Mouse (Mus musculus) CH12.LX (cell line): ENCODE measurements at regions not wholly inside any gene's neighbourhood (a gene's known extent, or its start where the extent isn't known, plus 50 kb on each side); places are given as distances from the start of the nearest gene placed in this dataset.

Experiments used
- DNase-seq: peaks from one replicate; pipeline ENCODE4 v3.0.0-alpha.2; 2013; ENCODE audit errors: extremely low read depth
- H3K27ac ChIP-seq: 2 replicates; pipeline ENCODE4 v1.5.1; 2012; ENCODE audit warnings: low read depth, mild to moderate bottlenecking, control low read depth, moderate library complexity; ENCODE audit not compliant: insufficient read depth
- H3K27me3 ChIP-seq: replicated peaks from 2 replicates; pipeline ENCODE3; 2012; ENCODE audit warnings: inconsistent platforms
- H3K36me3 ChIP-seq, 2 experiments: replicated peaks in 1 of 2; 2 replicates each; pipeline versions ENCODE3 to v1.6.1; 2012; ENCODE audit warnings: inconsistent platforms in 1 of 2, low read length in 1 of 2, mild to moderate bottlenecking in 1 of 2, mixed read lengths in 1 of 2, moderate library complexity in 1 of 2; ENCODE audit not compliant: control insufficient read depth in 1 of 2, insufficient read depth in 1 of 2
- H3K4me1 ChIP-seq, 2 experiments: 2 replicates each; pipeline ENCODE4 v1.6.1; 2012; ENCODE audit warnings: inconsistent platforms in 1 of 2, moderate library complexity in 1 of 2; ENCODE audit not compliant: insufficient read depth in 2 of 2, control insufficient read depth in 1 of 2
- H3K4me2 ChIP-seq: 2 replicates; pipeline ENCODE4 v1.6.1; 2012; ENCODE audit warnings: low read depth, mild to moderate bottlenecking, control low read depth; ENCODE audit not compliant: poor library complexity, insufficient read depth, severe bottlenecking
- H3K4me3 ChIP-seq, 3 experiments: fragments of 150-350 bp in 1 of 3; sonication (generic) in 1 of 3; replicated peaks in 1 of 3; 2 replicates each; pipeline versions ENCODE3 to v1.5.1; 2011 to 2012; ENCODE audit warnings: low read depth in 2 of 3, low read length in 2 of 3, mild to moderate bottlenecking in 2 of 3, moderate library complexity in 2 of 3, control low read depth in 1 of 3, improper control_type of control experiment in 1 of 3, inconsistent platforms in 1 of 3, mixed read lengths in 1 of 3; ENCODE audit not compliant: poor library complexity in 1 of 3
- H3K79me2 ChIP-seq: replicated peaks from 2 replicates; pipeline ENCODE4 v1.6.1; 2012; ENCODE audit warnings: mild to moderate bottlenecking, moderate library complexity; ENCODE audit not compliant: control insufficient read depth, poor library complexity, insufficient read depth, severe bottlenecking; ENCODE audit errors: extremely low read depth
- H3K9ac ChIP-seq: 2 replicates; pipeline ENCODE4 v1.6.1; 2012; ENCODE audit warnings: low read depth, mild to moderate bottlenecking, control low read depth, moderate library complexity; ENCODE audit not compliant: insufficient read depth
- H3K9me3 ChIP-seq: replicated peaks from 2 replicates; pipeline ENCODE3; 2012; ENCODE audit warnings: low read length, inconsistent platforms, mixed read lengths
- CHD1 ChIP-seq: IDR thresholded peaks from 2 replicates; pipeline ENCODE4 v1.6.1; 2012; ENCODE audit warnings: low read depth, low read length, improper control_type of control experiment, inconsistent platforms
- CHD2 ChIP-seq: IDR thresholded peaks from 2 replicates; pipeline ENCODE4 v1.6.1; 2011; ENCODE audit warnings: low read length, improper control_type of control experiment
- CTCF ChIP-seq, 2 experiments: IDR thresholded peaks in 1 of 2; conservative IDR thresholded peaks in 1 of 2; 2 replicates each; pipeline ENCODE4 v1.5.1; 2011 to 2012; ENCODE audit warnings: low read depth in 2 of 2, low read length in 2 of 2, improper control_type of control experiment in 1 of 2, inconsistent platforms in 1 of 2, mild to moderate bottlenecking in 1 of 2, moderate library complexity in 1 of 2
- E2F4 ChIP-seq: IDR thresholded peaks from 2 replicates; pipeline ENCODE4 v1.6.1; 2011; ENCODE audit warnings: low read depth, low read length, improper control_type of control experiment; ENCODE audit not compliant: insufficient replicate concordance
- ELF1 ChIP-seq: IDR thresholded peaks from 2 replicates; pipeline ENCODE4 v1.6.1; 2014; ENCODE audit warnings: low read depth, mild to moderate bottlenecking, inconsistent platforms, low read length, improper control_type of control experiment
- EP300 ChIP-seq: IDR thresholded peaks from 2 replicates; pipeline ENCODE4 v1.6.1; 2011; ENCODE audit warnings: low read length, improper control_type of control experiment
- ETS1 ChIP-seq: conservative IDR thresholded peaks from 2 replicates; pipeline ENCODE4 v1.6.1; 2012; ENCODE audit warnings: low read depth, mild to moderate bottlenecking, inconsistent platforms, low read length, improper control_type of control experiment, moderate library complexity
- GABPA ChIP-seq: IDR thresholded peaks from 2 replicates; pipeline ENCODE4 v1.6.1; 2012; ENCODE audit warnings: low read depth, low read length, improper control_type of control experiment, inconsistent platforms; ENCODE audit not compliant: insufficient replicate concordance
- HCFC1 ChIP-seq: IDR thresholded peaks from 2 replicates; pipeline ENCODE4 v1.6.1; 2012; ENCODE audit warnings: low read depth, mild to moderate bottlenecking, inconsistent platforms, low read length, improper control_type of control experiment
- JUN ChIP-seq: IDR thresholded peaks from 2 replicates; pipeline ENCODE4 v1.6.1; 2011; ENCODE audit warnings: low read depth, mild to moderate bottlenecking, low read length, improper control_type of control experiment, moderate library complexity; ENCODE audit not compliant: insufficient read depth
- JUND ChIP-seq: conservative IDR thresholded peaks from 2 replicates; pipeline ENCODE4 v1.6.1; 2011; ENCODE audit warnings: low read depth, low read length, improper control_type of control experiment
- KAT2A ChIP-seq: IDR thresholded peaks from 2 replicates; pipeline ENCODE4 v1.6.1; 2012; ENCODE audit warnings: low read length, improper control_type of control experiment, inconsistent platforms; ENCODE audit not compliant: insufficient replicate concordance
- MAFK ChIP-seq: IDR thresholded peaks from 2 replicates; pipeline ENCODE4 v1.6.1; 2011; ENCODE audit warnings: low read length, improper control_type of control experiment; ENCODE audit not compliant: insufficient replicate concordance
- MAX ChIP-seq: IDR thresholded peaks from 2 replicates; pipeline ENCODE4 v1.6.1; 2011; ENCODE audit warnings: low read length, improper control_type of control experiment
- MAZ ChIP-seq: IDR thresholded peaks from 2 replicates; pipeline ENCODE4 v1.6.1; 2012; ENCODE audit warnings: low read depth, mild to moderate bottlenecking, inconsistent platforms, low read length, improper control_type of control experiment, moderate library complexity
- MEF2A ChIP-seq: IDR thresholded peaks from 2 replicates; pipeline ENCODE4 v1.6.1; 2014; ENCODE audit warnings: low read depth, mild to moderate bottlenecking, inconsistent platforms, low read length, improper control_type of control experiment, borderline replicate concordance
- MXI1 ChIP-seq: IDR thresholded peaks from 2 replicates; pipeline ENCODE4 v1.6.1; 2011; ENCODE audit warnings: mild to moderate bottlenecking, low read depth, low read length, improper control_type of control experiment
- NELFE ChIP-seq: IDR thresholded peaks from 2 replicates; pipeline ENCODE4 v1.6.1; 2011; ENCODE audit warnings: low read depth, low read length, improper control_type of control experiment
- POLR2A ChIP-seq: IDR thresholded peaks from 2 replicates; pipeline ENCODE4 v1.6.1; 2011; ENCODE audit warnings: low read depth, mild to moderate bottlenecking, improper control_type of control experiment, low read length
- RCOR1 ChIP-seq: conservative IDR thresholded peaks from 2 replicates; pipeline ENCODE4 v1.6.1; 2012; ENCODE audit warnings: low read depth, mild to moderate bottlenecking, inconsistent platforms, low read length, improper control_type of control experiment
- SIN3A ChIP-seq: IDR thresholded peaks from 2 replicates; pipeline ENCODE4 v1.6.1; 2012; ENCODE audit warnings: low read length, improper control_type of control experiment, inconsistent platforms
- TCF12 ChIP-seq: IDR thresholded peaks from 2 replicates; pipeline ENCODE4 v1.6.1; 2014; ENCODE audit warnings: low read depth, mild to moderate bottlenecking, inconsistent platforms, low read length, improper control_type of control experiment
- USF1 ChIP-seq: IDR thresholded peaks from 2 replicates; pipeline ENCODE4 v1.6.1; 2014; ENCODE audit warnings: low read depth, mild to moderate bottlenecking, inconsistent platforms, low read length, improper control_type of control experiment
- USF2 ChIP-seq: conservative IDR thresholded peaks from 2 replicates; pipeline ENCODE4 v1.6.1; 2011; ENCODE audit warnings: low read depth, low read length, improper control_type of control experiment
- ZMIZ1 ChIP-seq: IDR thresholded peaks from 2 replicates; pipeline ENCODE4 v1.6.1; 2012; ENCODE audit warnings: low read depth, mild to moderate bottlenecking, inconsistent platforms, low read length, improper control_type of control experiment
- dilution Hi-C: fragments of 300-500 bp; cut with MboI; formaldehyde crosslinking; loops from 2 replicates; pipeline ENCODE4 v1.14.3; 2020; ENCODE audit warnings: low sequenced_read_pairs; ENCODE audit not compliant: extremely low pct_unique_long_range_greater_than_20kb, extremely low pct_ligation_motif_present
- in situ Hi-C: fragments of 300-500 bp; cut with MboI; formaldehyde crosslinking; loops from 3 replicates; pipeline ENCODE4 v1.14.3; 2019; ENCODE audit warnings: low sequenced_read_pairs, low pct_ligation_motif_present, low pct_unique_long_range_greater_than_20kb, mixed read lengths

GRCm38 (mm10) chr7:73150436-73150835, 224.9 kb upstream of the Rgma start:
- TF ChIP-seq USF1: no peak
- TF ChIP-seq JUN: no peak
- TF ChIP-seq ETS1: no peak
- TF ChIP-seq JUND: no peak
- TF ChIP-seq ELF1: no peak
- no peak for TF ChIP-seq E2F4
- no peak for TF ChIP-seq MAFK
- TF ChIP-seq, all 38 proteins: peak for 0
- Histone ChIP-seq H3K79me2 (no peaks in the 10 kb centered on the region), H3K27me3 (no peaks in the 10 kb centered on the region), H3K27ac (no peak overlapping the region), H3K4me2 (no peak overlapping the region), H3K9ac (no peak overlapping the region), H3K36me3 (no peaks in the 10 kb centered on the region), H3K4me3 (no peak overlapping the region), H3K4me1 (no peaks in the 10 kb centered on the region), H3K9me3 (no peaks in the 10 kb centered on the region)
- no peak for DNase-seq
- dilution Hi-C loops: no loop called here
- in situ Hi-C loops: no loop called here

DNA sequence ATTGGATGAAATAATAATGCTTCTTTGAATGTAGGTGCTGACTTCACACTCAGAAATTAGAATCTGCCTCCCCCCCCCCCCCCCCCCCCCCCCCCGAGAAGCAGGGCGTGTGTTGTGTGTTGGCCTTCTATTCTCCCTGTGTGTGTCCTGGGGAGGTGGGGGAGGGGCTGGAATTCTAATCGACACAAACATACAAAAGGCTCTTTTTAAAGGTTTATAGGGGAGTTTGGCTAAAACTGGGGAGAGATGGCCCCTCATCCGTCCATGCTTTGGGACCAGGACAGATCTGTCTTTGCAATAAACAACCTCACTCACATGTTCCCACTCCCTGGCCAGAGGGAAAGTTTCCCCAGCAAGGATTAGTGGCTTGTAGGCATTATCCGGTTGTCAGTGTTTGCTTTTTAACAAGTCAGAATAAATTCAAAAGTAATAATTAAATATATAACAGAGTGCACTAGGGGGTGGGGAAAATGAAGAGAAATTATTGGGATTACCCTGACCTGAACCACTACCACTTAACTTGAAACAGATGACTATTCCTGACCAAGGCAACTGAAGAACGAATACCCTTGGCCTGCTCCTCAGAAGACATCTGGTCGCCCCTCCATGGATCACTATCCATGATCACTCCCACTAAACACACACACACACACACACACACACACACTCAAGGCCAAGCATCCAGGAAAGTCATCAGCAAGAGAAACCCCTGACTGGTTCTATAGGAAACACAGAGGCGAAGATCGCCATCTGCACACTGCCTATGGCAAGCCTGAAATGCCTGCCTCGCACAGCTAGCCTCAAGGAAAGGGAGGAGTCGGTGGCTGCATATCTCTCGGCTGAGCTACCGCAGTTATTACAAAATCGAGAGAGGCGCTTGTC, 223.5 kb upstream of the Rgma start:
- in situ Hi-C loops: no loop called here
- TF ChIP-seq CHD2 (no peak), HCFC1 (no peak), SIN3A (no peak), GABPA (no peak), POLR2A (no peak), EP300 (no peak), NELFE (no peak), MAZ (no peak), RCOR1 (no peak), CHD1 (no peak), TCF12 (no peak), JUND (no peak), MXI1 (no peak), MEF2A (no peak), CTCF (conservative IDR thresholded peaks at IDR 0.05 in 1 of 2, IDR thresholded peaks at IDR 0.05 in 1 of 2; ENCODE audit: low read depth in 2 of 2, low read length in 2 of 2) (no peak), USF2 (no peak), KAT2A (no peak), ZMIZ1 (no peak), MAX (no peak)
- H3K36me3 ChIP-seq: no peaks in the 10 kb centered on the region

More for the DNA sequence above, 223.5 kb upstream of the Rgma start:
- dilution Hi-C loops: no loop called here
- Histone ChIP-seq H3K9me3 (no peaks in the 10 kb centered on the region), H3K9ac (no peak overlapping the region), H3K4me1 (no peaks in the 10 kb centered on the region), H3K79me2 (no peaks in the 10 kb centered on the region), H3K27ac (no peak overlapping the region), H3K4me2 (no peak overlapping the region), H3K4me3 (no peak overlapping the region), H3K27me3 (no peaks in the 10 kb centered on the region)
- no peak for DNase-seq
